Comparison of ENCODE assay signal across 10 mouse cellular contexts in genomic region chr12:31912966-31913551, GRCm38 (mm10).
"Had no signal": no experiment of that assay in that cellular context is flagged by ENCODE, and none has a peak within 500 bp of the region (broad histone marks: within the 10 kb centered on the region; RNA-seq: fewer than 3 reads in every experiment).

No protein-coding gene starts in this region.

- H3K4me1 ChIP-seq: limb, embryonic 10.5 days; liver, embryonic 15.5 days; neural tube, embryonic 13.5 days had no signal

- H3K9ac ChIP-seq: liver, embryonic 15.5 days; neural tube, embryonic 13.5 days had no signal

- H3K4me3 ChIP-seq: limb, embryonic 10.5 days; liver, embryonic 15.5 days; neural tube, embryonic 13.5 days had no signal

- H3K27ac ChIP-seq: kidney, postnatal 0 days; limb, embryonic 10.5 days; liver, embryonic 15.5 days; neural tube, embryonic 13.5 days; stomach, postnatal 0 days had no signal

- H3K27me3 ChIP-seq: liver, embryonic 15.5 days; neural tube, embryonic 13.5 days had no signal

- H3K36me3 ChIP-seq: limb, embryonic 10.5 days; liver, embryonic 15.5 days had no signal

- DNase-seq: kidney, adult 9 months; lung, adult 2 months; midbrain, embryonic 14.5 days; right cerebral cortex, postnatal 25 days; thymus, postnatal 4 days had no signal
